Mouse (Mus musculus): ENCODE measurements around the gene 2210408I21Rik. TPM values are rescaled to one million over a fixed set of nuclear protein-coding genes. Genes with fewer than 3 reads are reported as not detected.
A peak's percentile ranks its signal among the peaks of the same experiment; 100 is the strongest.

2210408I21Rik gene
- polyA plus RNA-seq, 1 experiment from 2014 or later = 12.5 TPM

DNA sequence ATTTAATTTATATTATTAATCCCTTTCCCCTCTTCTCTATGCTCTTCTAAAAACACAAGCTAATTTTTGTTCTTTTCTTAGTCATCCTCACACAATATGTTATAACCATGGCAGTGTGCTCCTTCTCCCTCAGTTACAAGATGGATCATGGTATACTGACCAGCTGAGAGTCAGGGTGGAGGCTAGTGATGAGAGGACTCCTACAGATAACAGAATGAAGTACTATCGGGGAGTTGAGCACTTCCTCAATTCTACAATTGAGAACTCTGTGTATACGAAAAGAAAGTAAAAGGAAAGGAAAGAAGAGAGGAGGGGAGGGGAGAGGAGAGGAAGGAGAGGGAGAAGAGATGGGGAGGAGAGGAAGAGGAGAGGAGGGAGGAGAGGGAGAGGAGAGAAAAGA lies 206.8 kb downstream of the 2210408I21Rik start:
- Histone ChIP-seq H3K4me1 (ENCODE audit: control insufficient read depth, insufficient read depth, low read length) (no peaks in the 10 kb centered on the region), H3K9ac (ENCODE audit: low read length) (no peak overlapping the region), H3K4me3 (ENCODE audit: low read depth, low read length) (no peak overlapping the region), H3K36me3 (ENCODE audit: control insufficient read depth, insufficient read depth, low read length) (no peaks in the 10 kb centered on the region), H3K27me3 (ENCODE audit: control insufficient read depth, insufficient read depth, low read length) (no peaks in the 10 kb centered on the region), H3K4me2 (no peak overlapping the region), H3K9me3 (ENCODE audit: control insufficient read depth, low read length) (no peaks in the 10 kb centered on the region), H3K27ac (ENCODE audit: low read depth, low read length) (no peak overlapping the region)
- no peak for ATAC-seq (ENCODE audit: low FRiP score)
- WGBS = 84% methylated on average over 2 of the region's 2 CpGs
- no peak for DNase-seq (ENCODE audit: low spot score, missing footprints)

DNA sequence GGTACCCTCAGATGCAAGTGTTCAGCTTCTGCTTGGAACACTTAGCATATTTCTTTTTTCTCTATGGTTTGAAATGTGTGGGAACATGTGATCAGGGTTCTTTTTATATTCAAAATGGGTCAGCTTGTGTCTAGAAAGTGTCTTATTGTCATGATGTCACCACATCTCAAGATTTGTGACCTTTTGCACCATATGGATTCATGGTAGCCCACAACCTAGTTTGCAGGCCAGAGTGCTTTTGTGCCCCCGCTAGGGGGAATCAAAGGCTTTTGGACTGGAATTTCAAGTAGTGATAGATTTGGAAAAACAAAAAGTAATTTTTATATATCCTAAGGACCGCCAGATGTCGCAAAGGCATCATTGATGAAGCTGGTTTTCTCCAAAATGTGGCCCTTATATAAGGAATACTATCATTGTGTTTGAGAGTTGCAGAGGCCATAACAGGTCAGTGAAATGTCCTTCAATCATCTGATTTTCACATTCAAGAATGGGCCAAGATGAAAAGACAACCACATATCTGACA lies 250.2 kb downstream of the 2210408I21Rik start:
- WGBS = 74% methylated on average over 3 of the region's 3 CpGs
- Histone ChIP-seq H3K4me1 (ENCODE audit: control insufficient read depth, insufficient read depth, low read length) (no peaks in the 10 kb centered on the region), H3K4me2 (no peak overlapping the region), H3K9me3 (ENCODE audit: control insufficient read depth, low read length) (no peaks in the 10 kb centered on the region), H3K27ac (ENCODE audit: low read depth, low read length) (no peak overlapping the region), H3K4me3 (ENCODE audit: low read depth, low read length) (no peak overlapping the region), H3K27me3 (ENCODE audit: control insufficient read depth, insufficient read depth, low read length) (no peaks in the 10 kb centered on the region), H3K9ac (ENCODE audit: low read length) (no peak overlapping the region), H3K36me3 (ENCODE audit: control insufficient read depth, insufficient read depth, low read length) (no peaks in the 10 kb centered on the region)
- DNase-seq (ENCODE audit: low spot score, missing footprints) = no peak
- ATAC-seq (ENCODE audit: low FRiP score) = peak; percentile 63; the same call in 1 of the 2 replicates

DNA sequence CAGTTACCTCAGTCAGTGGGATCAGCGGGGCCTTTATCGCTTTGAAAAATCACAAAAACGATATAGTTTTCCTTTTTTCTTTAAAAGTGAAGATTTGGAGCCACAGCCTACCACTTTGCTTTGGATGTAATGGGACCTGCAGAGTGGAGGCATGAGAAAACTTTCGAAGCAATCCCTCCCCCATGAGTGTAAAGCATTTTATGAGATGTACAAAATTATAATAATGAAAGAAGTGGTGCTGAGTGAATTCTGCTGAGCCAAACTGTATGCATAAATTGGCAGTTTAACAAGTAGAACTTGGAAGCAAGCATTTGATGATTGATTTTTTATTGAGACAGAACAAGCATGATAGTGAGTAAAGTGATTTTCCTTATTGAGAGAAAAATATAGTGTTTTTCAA lies 250.7 kb downstream of the 2210408I21Rik start:
- 85% methylated on average over 4 of the region's 4 CpGs for WGBS
- no peaks in the 10 kb centered on the region for H3K36me3 ChIP-seq (ENCODE audit: control insufficient read depth, insufficient read depth, low read length)
- no peak for ATAC-seq (ENCODE audit: low FRiP score)

DNA sequence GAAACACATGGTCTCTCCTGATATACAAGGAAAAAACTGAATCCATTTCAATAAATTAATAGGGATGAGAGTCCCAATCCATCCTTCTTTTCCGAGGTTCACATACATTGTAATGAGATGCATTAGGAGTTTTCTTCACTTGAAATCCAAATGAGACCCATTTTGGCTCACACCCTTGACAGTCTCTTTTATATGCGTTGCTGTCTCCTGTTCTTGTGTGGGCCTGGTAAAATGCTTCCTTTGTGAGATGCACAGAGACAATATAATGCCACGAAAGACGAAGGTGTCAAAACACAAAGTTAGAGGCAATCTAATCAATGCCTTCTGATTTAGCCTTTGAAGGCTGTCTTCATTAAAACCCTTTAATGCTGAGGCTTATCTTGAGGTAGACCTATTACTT lies 252.8 kb downstream of the 2210408I21Rik start:
- H3K4me1 ChIP-seq (ENCODE audit: control insufficient read depth, insufficient read depth, low read length) = no peaks in the 10 kb centered on the region
- H3K9ac ChIP-seq (ENCODE audit: low read length) = no peak overlapping the region
- WGBS = 62% methylated on average over 4 of the region's 4 CpGs
- ATAC-seq (ENCODE audit: low FRiP score) (no peak), DNase-seq (ENCODE audit: low spot score, missing footprints) (no peak)
- no peaks in the 10 kb centered on the region for H3K9me3 ChIP-seq (ENCODE audit: control insufficient read depth, low read length)
- H3K4me2 ChIP-seq = no peak overlapping the region
- H3K27ac ChIP-seq (ENCODE audit: low read depth, low read length) = no peak overlapping the region
- H3K27me3 ChIP-seq (ENCODE audit: control insufficient read depth, insufficient read depth, low read length) = no peaks in the 10 kb centered on the region
- no peak overlapping the region for H3K4me3 ChIP-seq (ENCODE audit: low read depth, low read length)
- H3K36me3 ChIP-seq (ENCODE audit: control insufficient read depth, insufficient read depth, low read length) = no peaks in the 10 kb centered on the region

More for the DNA sequence above, 250.7 kb downstream of the 2210408I21Rik start:
- H3K4me2 ChIP-seq = no peak overlapping the region
- DNase-seq (ENCODE audit: low spot score, missing footprints) = peak; percentile 78
- no peak overlapping the region for H3K4me3 ChIP-seq (ENCODE audit: low read depth, low read length)
- no peaks in the 10 kb centered on the region for H3K27me3 ChIP-seq (ENCODE audit: control insufficient read depth, insufficient read depth, low read length)
- H3K9me3 ChIP-seq (ENCODE audit: control insufficient read depth, low read length) = no peaks in the 10 kb centered on the region
- H3K9ac ChIP-seq (ENCODE audit: low read length) = no peak overlapping the region
- no peaks in the 10 kb centered on the region for H3K4me1 ChIP-seq (ENCODE audit: control insufficient read depth, insufficient read depth, low read length)
- no peak overlapping the region for H3K27ac ChIP-seq (ENCODE audit: low read depth, low read length)

DNA sequence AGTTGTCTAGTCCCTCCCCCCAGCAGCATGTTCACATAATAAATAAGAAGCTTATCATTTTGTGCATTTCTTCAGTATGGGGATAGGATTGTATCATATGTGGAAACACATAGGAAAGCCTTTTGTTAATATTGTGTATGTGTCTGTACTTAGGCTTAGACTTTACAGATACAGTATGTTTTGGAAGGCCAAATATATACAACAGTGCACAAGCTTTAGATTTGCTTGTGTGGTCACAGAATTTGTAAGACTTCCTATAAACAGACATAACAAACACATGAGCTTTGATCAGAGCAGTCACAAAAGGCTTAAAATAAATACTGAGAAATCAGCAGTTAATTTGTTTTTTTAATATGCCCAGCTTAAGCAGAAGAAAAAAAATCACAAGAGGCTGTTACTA lies 253.9 kb downstream of the 2210408I21Rik start:
- Histone ChIP-seq H3K27ac (ENCODE audit: low read depth, low read length) (no peak overlapping the region), H3K4me1 (ENCODE audit: control insufficient read depth, insufficient read depth, low read length) (no peaks in the 10 kb centered on the region), H3K9ac (ENCODE audit: low read length) (no peak overlapping the region), H3K27me3 (ENCODE audit: control insufficient read depth, insufficient read depth, low read length) (no peaks in the 10 kb centered on the region), H3K4me3 (ENCODE audit: low read depth, low read length) (no peak overlapping the region), H3K4me2 (no peak overlapping the region), H3K36me3 (ENCODE audit: control insufficient read depth, insufficient read depth, low read length) (no peaks in the 10 kb centered on the region), H3K9me3 (ENCODE audit: control insufficient read depth, low read length) (no peaks in the 10 kb centered on the region)
- DNase-seq (ENCODE audit: low spot score, missing footprints) (no peak), ATAC-seq (ENCODE audit: low FRiP score) (no peak)

GRCm38 (mm10) chr13:77396374-77396773 lies 261.0 kb downstream of the 2210408I21Rik start:
- Histone ChIP-seq H3K27ac (ENCODE audit: low read depth, low read length) (no peak overlapping the region), H3K36me3 (ENCODE audit: control insufficient read depth, insufficient read depth, low read length) (no peaks in the 10 kb centered on the region), H3K27me3 (ENCODE audit: control insufficient read depth, insufficient read depth, low read length) (no peaks in the 10 kb centered on the region), H3K4me3 (ENCODE audit: low read depth, low read length) (no peak overlapping the region), H3K9me3 (ENCODE audit: control insufficient read depth, low read length) (no peaks in the 10 kb centered on the region), H3K9ac (ENCODE audit: low read length) (no peak overlapping the region), H3K4me2 (no peak overlapping the region), H3K4me1 (ENCODE audit: control insufficient read depth, insufficient read depth, low read length) (peaks cover 6% of the 10 kb centered on the region; the same call in 1 of the 2 replicates)
- ATAC-seq (ENCODE audit: low FRiP score) (no peak), DNase-seq (ENCODE audit: low spot score, missing footprints) (peak; percentile 64)
- 82% methylated on average over 2 of the region's 2 CpGs for WGBS

GRCm38 (mm10) chr13:77396981-77397380 lies 261.6 kb downstream of the 2210408I21Rik start:
- Histone ChIP-seq H3K36me3 (ENCODE audit: control insufficient read depth, insufficient read depth, low read length) (no peaks in the 10 kb centered on the region), H3K27me3 (ENCODE audit: control insufficient read depth, insufficient read depth, low read length) (no peaks in the 10 kb centered on the region), H3K4me3 (ENCODE audit: low read depth, low read length) (no peak overlapping the region), H3K4me1 (ENCODE audit: control insufficient read depth, insufficient read depth, low read length) (peaks cover 6% of the 10 kb centered on the region; the same call in 1 of the 2 replicates), H3K4me2 (no peak overlapping the region), H3K9ac (ENCODE audit: low read length) (no peak overlapping the region), H3K27ac (ENCODE audit: low read depth, low read length) (no peak overlapping the region), H3K9me3 (ENCODE audit: control insufficient read depth, low read length) (no peaks in the 10 kb centered on the region)
- WGBS = 54% methylated on average over 5 of the region's 5 CpGs
- DNase-seq (ENCODE audit: low spot score, missing footprints) (peak; percentile 77), ATAC-seq (ENCODE audit: low FRiP score) (0 out of 2 replicates have a peak, but pooled peaks have one; percentile 41)

DNA sequence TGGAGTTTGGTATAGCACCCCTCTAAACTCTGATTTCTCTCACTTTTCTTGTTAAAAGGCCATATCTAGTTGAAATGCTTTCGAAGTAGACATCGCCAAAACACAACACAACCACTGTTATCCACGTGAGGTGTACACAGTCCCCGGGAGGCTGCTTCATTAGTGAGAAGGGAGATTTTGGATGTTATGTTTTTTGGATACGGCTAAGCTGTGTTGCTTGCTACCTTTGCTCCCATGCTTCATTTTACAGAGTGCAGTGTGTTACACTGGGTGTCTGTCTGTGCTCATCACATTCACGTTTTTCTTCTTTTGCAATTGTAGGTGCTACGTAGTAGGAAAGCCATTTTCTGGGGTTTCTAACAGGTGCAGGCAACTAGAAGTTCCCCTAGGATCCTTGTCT lies 262.3 kb downstream of the 2210408I21Rik start:
- Histone ChIP-seq H3K9ac (ENCODE audit: low read length) (no peak overlapping the region), H3K4me1 (ENCODE audit: control insufficient read depth, insufficient read depth, low read length) (peaks cover 6% of the 10 kb centered on the region; the same call in 1 of the 2 replicates), H3K4me3 (ENCODE audit: low read depth, low read length) (no peak overlapping the region), H3K4me2 (no peak overlapping the region), H3K27me3 (ENCODE audit: control insufficient read depth, insufficient read depth, low read length) (no peaks in the 10 kb centered on the region), H3K27ac (ENCODE audit: low read depth, low read length) (no peak overlapping the region), H3K9me3 (ENCODE audit: control insufficient read depth, low read length) (no peaks in the 10 kb centered on the region), H3K36me3 (ENCODE audit: control insufficient read depth, insufficient read depth, low read length) (no peaks in the 10 kb centered on the region)
- WGBS = 89% methylated on average over 7 of the region's 7 CpGs
- ATAC-seq (ENCODE audit: low FRiP score) (no peak), DNase-seq (ENCODE audit: low spot score, missing footprints) (no peak)

- Histone ChIP-seq H3K4me3 (ENCODE audit: low read depth, low read length) (no peak overlapping the region), H3K27me3 (ENCODE audit: control insufficient read depth, insufficient read depth, low read length) (no peaks in the 10 kb centered on the region), H3K4me2 (no peak overlapping the region), H3K9ac (ENCODE audit: low read length) (no peak overlapping the region), H3K9me3 (ENCODE audit: control insufficient read depth, low read length) (no peaks in the 10 kb centered on the region), H3K36me3 (ENCODE audit: control insufficient read depth, insufficient read depth, low read length) (no peaks in the 10 kb centered on the region), H3K27ac (ENCODE audit: low read depth, low read length) (no peak overlapping the region), H3K4me1 (ENCODE audit: control insufficient read depth, insufficient read depth, low read length) (peaks cover 6% of the 10 kb centered on the region; the same call in 1 of the 2 replicates)
- WGBS = 88% methylated on average over 3 of the region's 3 CpGs
- peak; percentile 84 for DNase-seq (ENCODE audit: low spot score, missing footprints)
- no peak for ATAC-seq (ENCODE audit: low FRiP score)
These were observed 263.1 kb downstream of the 2210408I21Rik start for GRCm38 (mm10) chr13:77398477-77398876.
